Mouse (Mus musculus) liver, postnatal 0 days (tissue): ENCODE measurements around the gene Gsx1. TPM values are rescaled to one million over a fixed set of nuclear protein-coding genes. Genes with fewer than 3 reads are reported as not detected.
A peak's percentile ranks its signal among the peaks of the same experiment; 100 is the strongest.

Experiments used
- ATAC-seq: fragments of 200-750 bp; cut with Nextera tagmentation; 2 replicates; pipeline ENCODE4 v1.8.0; 2017; ENCODE audit warnings: mild to moderate bottlenecking, moderate library complexity
- DNase-seq: peaks from one replicate; pipeline ENCODE4 v3.0.0-alpha.2; 2016
- H3K27ac ChIP-seq: fragments of 300-500 bp; sonication (generic); 2 replicates; pipeline ENCODE4 v1.5.1; 2014; ENCODE audit warnings: antibody characterized with exemption, moderate library complexity, mild to moderate bottlenecking, low read depth
- H3K27me3 ChIP-seq: fragments of 300-500 bp; sonication (generic); 2 replicates; pipeline ENCODE4 v1.6.1; 2014; ENCODE audit warnings: low read length, control low read depth, mixed read lengths; ENCODE audit not compliant: insufficient read depth
- H3K36me3 ChIP-seq: fragments of 300-500 bp; sonication (generic); replicated peaks from 2 replicates; pipeline ENCODE4 v1.6.1; 2014; ENCODE audit warnings: mild to moderate bottlenecking, control low read depth, low read length, moderate library complexity, mixed read lengths; ENCODE audit not compliant: insufficient read depth
- H3K4me1 ChIP-seq: fragments of 300-500 bp; sonication (generic); 2 replicates; pipeline ENCODE4 v1.6.1; 2014; ENCODE audit warnings: antibody characterized with exemption, mild to moderate bottlenecking, control low read depth; ENCODE audit not compliant: insufficient read depth
- H3K4me2 ChIP-seq: fragments of 300-500 bp; sonication (generic); 2 replicates; pipeline ENCODE4 v1.6.1; 2014; ENCODE audit warnings: low read depth, mild to moderate bottlenecking, low read length, moderate library complexity, mixed read lengths
- H3K4me3 ChIP-seq: fragments of 300-500 bp; sonication (generic); 2 replicates; pipeline ENCODE4 v1.5.1; 2014; ENCODE audit warnings: low read depth, low read length
- H3K9ac ChIP-seq: fragments of 300-500 bp; sonication (generic); replicated peaks from 2 replicates; pipeline ENCODE4 v1.6.1; 2014; ENCODE audit warnings: mild to moderate bottlenecking, moderate library complexity
- H3K9me3 ChIP-seq: fragments of 300-500 bp; sonication (generic); 2 replicates; pipeline ENCODE4 v1.6.1; 2016; ENCODE audit warnings: mild to moderate bottlenecking, control low read depth, low read length, mixed read lengths
- CTCF ChIP-seq: sonication (generic); IDR thresholded peaks from 2 replicates; pipeline ENCODE4 v1.5.1; 2016; ENCODE audit warnings: antibody characterized with exemption, low read depth
- EP300 ChIP-seq: IDR thresholded peaks from 2 replicates; pipeline ENCODE4 v1.6.1; 2016; ENCODE audit warnings: antibody characterized with exemption, low read depth, mild to moderate bottlenecking
- WGBS: fragments of 180-500 bp; shearing (Covaris S2); extraction: QIAGEN DNeasy Blood & Tissue Kit; methylation state at CpG from one replicate; pipeline ENCODE4 v1.1.7; 2014; ENCODE audit not compliant: insufficient replicate concordance; 5-methylcytosine and 5-hydroxymethylcytosine counted together
- polyA plus RNA-seq: library from polyadenylated mRNA; unstranded; fragments of >200 nt; fragmentation: Nextera tagmentation; extraction: Ambion mirVana; gene quantifications from 2 replicates; pipeline ENCODE4 v1.2.1, GENCODE M21; 2015

Gene Gsx1
- polyA plus RNA-seq, 1 experiment from 2014 or later, result not detected

- no peak overlapping the region for H3K9ac ChIP-seq
- H3K9me3 ChIP-seq, result no peaks in the 10 kb centered on the region
- no peak overlapping the region for H3K4me3 ChIP-seq
- no peaks in the 10 kb centered on the region for H3K27me3 ChIP-seq
- ATAC-seq, result no peak
- no peak overlapping the region for H3K27ac ChIP-seq
- no peaks in the 10 kb centered on the region for H3K4me1 ChIP-seq
- 26% methylated on average over 6 of the region's 6 CpGs for WGBS
- H3K36me3 ChIP-seq, result no peaks in the 10 kb centered on the region
- no peak for DNase-seq
- TF ChIP-seq EP300, result no peak
- H3K4me2 ChIP-seq, result no peak overlapping the region
These were observed 29.2 kb upstream of the Gsx1 start for GRCm38 (mm10) chr5:147159320-147159719.

DNA sequence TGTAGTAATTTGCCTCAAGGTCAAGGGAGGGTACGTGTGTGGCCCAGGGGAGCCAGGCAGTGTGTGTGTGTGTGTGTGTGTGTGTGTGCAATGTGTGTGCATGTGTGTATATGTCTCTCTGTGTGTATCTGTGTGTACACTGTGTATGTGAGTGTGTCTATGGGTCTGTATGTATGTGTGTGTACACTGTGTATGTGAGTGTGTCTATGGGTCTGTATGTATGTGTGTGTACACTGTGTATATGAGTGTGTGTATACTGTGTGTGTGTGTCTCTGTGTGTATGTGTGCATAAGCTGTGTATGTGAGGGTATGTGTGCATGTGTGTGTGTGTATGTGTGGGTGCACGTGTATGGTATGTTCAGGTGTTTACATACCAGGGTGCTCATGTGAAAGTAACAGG is 28.7 kb upstream of the Gsx1 start:
- Histone ChIP-seq H3K27ac (no peak overlapping the region), H3K4me1 (no peaks in the 10 kb centered on the region), H3K36me3 (no peaks in the 10 kb centered on the region), H3K4me2 (no peak overlapping the region), H3K9ac (no peak overlapping the region), H3K9me3 (no peaks in the 10 kb centered on the region), H3K4me3 (no peak overlapping the region), H3K27me3 (no peaks in the 10 kb centered on the region)
- WGBS, result 78% methylated on average over 2 of the region's 2 CpGs
- DNase-seq (no peak), ATAC-seq (no peak)
- TF ChIP-seq EP300 (no peak), CTCF (no peak)

- WGBS, result 77% methylated on average over 6 of the region's 6 CpGs
- TF ChIP-seq CTCF (peak; percentile 49), EP300 (no peak)
- ATAC-seq, result no peak
These were observed 23.4 kb upstream of the Gsx1 start for GRCm38 (mm10) chr5:147165060-147165459.

DNA sequence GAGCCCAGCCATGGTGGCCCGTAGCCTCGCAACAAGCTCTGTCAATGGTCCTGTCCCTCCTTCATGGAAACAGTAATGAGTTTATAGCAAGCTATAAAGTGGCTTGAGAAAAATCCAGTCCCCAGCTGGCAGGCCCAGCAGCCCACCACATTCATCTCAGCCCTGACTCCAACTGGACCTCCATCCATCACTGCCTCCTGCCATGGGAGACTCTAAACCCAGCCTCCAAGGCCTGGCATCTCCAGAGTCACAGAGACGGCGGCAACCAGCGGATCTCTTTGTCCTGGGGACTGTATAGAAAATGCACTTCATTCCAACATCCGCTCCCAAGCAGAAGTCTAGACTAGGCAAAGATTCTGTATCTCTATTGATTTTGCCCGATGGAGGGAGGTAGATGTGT is 18.4 kb upstream of the Gsx1 start:
- Histone ChIP-seq H3K36me3 (no peaks in the 10 kb centered on the region), H3K27me3 (no peaks in the 10 kb centered on the region), H3K9ac (no peak overlapping the region), H3K4me2 (no peak overlapping the region), H3K4me3 (no peak overlapping the region), H3K9me3 (no peaks in the 10 kb centered on the region), H3K4me1 (no peaks in the 10 kb centered on the region), H3K27ac (no peak overlapping the region)
- TF ChIP-seq EP300 (no peak), CTCF (no peak)
- no peak for ATAC-seq
- no peak for DNase-seq
- WGBS, result 79% methylated on average over 7 of the region's 7 CpGs

More at GRCm38 (mm10) chr5:147165060-147165459, 23.4 kb upstream of the Gsx1 start:
- no peak for DNase-seq
- Histone ChIP-seq H3K36me3 (no peaks in the 10 kb centered on the region), H3K27me3 (no peaks in the 10 kb centered on the region), H3K27ac (no peak overlapping the region), H3K9ac (no peak overlapping the region), H3K4me2 (no peak overlapping the region), H3K4me1 (no peaks in the 10 kb centered on the region), H3K9me3 (no peaks in the 10 kb centered on the region), H3K4me3 (no peak overlapping the region)

- TF ChIP-seq CTCF (no peak), EP300 (no peak)
- 74% methylated on average over 3 of the region's 3 CpGs for WGBS
These were observed 14.4 kb upstream of the Gsx1 start for GRCm38 (mm10) chr5:147174046-147174445.

DNA sequence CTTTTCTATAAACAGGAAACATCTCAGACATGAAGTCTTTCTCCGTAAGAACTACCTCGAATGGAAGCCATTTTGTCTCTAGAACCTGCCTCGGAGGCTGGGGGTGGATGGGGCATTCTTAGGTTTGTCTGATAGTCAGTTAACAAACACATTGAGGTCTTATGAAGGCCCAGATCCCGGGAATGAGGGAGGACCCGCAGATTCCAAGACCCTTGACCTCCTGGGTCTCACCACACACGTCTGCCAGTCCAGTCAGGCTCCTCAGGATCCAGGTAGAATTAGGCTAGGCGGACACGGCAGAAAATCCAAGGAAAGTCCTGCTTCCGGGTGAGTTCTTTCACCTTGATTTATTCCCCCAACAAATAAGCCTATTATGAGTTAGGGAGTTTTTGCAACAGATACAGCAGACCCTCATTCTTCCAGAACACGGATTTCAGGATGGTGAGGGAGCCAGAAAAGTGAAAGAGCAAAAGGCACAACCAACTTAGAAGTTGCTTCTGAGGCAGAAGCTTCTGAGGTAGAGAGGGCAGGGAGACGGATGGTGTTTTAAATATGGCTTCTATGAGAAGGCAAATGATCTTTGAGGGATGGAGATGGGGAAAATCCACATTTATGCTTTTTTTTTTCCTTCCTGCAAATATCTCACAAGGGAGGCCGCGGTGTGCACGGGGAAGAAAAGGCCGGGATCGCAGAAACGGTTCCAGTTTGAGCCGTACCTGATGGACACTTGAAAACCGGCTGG is 3.2 kb upstream of the Gsx1 start:
- ATAC-seq, result no peak
- H3K4me1 ChIP-seq, result peaks cover 21% of the 10 kb centered on the region
- WGBS, result 9% methylated on average over 18 of the region's 19 CpGs
- H3K4me2 ChIP-seq, result peak overlapping the region; percentile 57; the same call in 1 of the 2 replicates
- H3K4me3 ChIP-seq, result peak overlapping the region; percentile 29; the same call in 1 of the 2 replicates
- H3K27me3 ChIP-seq, result peaks cover 63% of the 10 kb centered on the region
- TF ChIP-seq CTCF (no peak), EP300 (no peak)
- no peak overlapping the region for H3K9ac ChIP-seq
- no peaks in the 10 kb centered on the region for H3K36me3 ChIP-seq
- H3K9me3 ChIP-seq, result peaks cover 5% of the 10 kb centered on the region
- DNase-seq, result no peak
- H3K27ac ChIP-seq, result no peak overlapping the region

More at GRCm38 (mm10) chr5:147174046-147174445, 14.4 kb upstream of the Gsx1 start:
- DNase-seq (no peak), ATAC-seq (no peak)
- no peaks in the 10 kb centered on the region for H3K27me3 ChIP-seq
- H3K4me1 ChIP-seq, result no peaks in the 10 kb centered on the region
- no peak overlapping the region for H3K4me3 ChIP-seq
- no peak overlapping the region for H3K27ac ChIP-seq
- no peak overlapping the region for H3K9ac ChIP-seq
- H3K9me3 ChIP-seq, result no peaks in the 10 kb centered on the region
- H3K36me3 ChIP-seq, result no peaks in the 10 kb centered on the region
- no peak overlapping the region for H3K4me2 ChIP-seq
